Comparison of ENCODE assay signal across 9 mouse cellular contexts in genomic region chr13:111792130-111792974, GRCm38 (mm10). TPM values are rescaled to one million over a fixed set of nuclear protein-coding genes. Genes with fewer than 3 reads are reported as not detected.
DNase-seq lines count a peak whose midpoint lies in the region; ATAC-seq and TF ChIP-seq lines count a peak whose summit lies in the region.
"Had no signal": no experiment of that assay in that cellular context is flagged by ENCODE, and none has a peak within 500 bp of the region (broad histone marks: within the 10 kb centered on the region; RNA-seq: fewer than 3 reads in every experiment).

No protein-coding gene starts in this region.

- no peak for ATAC-seq in heart, embryonic 11.5 days (replicated peaks; ENCODE audit: insufficient number of reproducible peaks, low FRiP score, low TSS enrichment)

- peaks cover 46% of the 10 kb centered on the region for H3K4me1 ChIP-seq in heart, adult 2 months (ENCODE audit: control insufficient read depth, insufficient read depth, low read length)
- peaks cover 66% of the 10 kb centered on the region for H3K4me1 ChIP-seq in heart, embryonic 11.5 days (ENCODE audit: control insufficient read depth, insufficient read depth, low read length)

- WGBS in heart, adult 2 months: 37% methylated on average over 16 of the region's 16 CpGs
- 70% methylated on average over 16 of the region's 16 CpGs for WGBS in heart, embryonic 11.5 days (ENCODE audit: insufficient replicate concordance)

- H3K36me3 ChIP-seq in heart, adult 2 months (ENCODE audit: control insufficient read depth, insufficient read depth, low read length): peaks cover 11% of the 10 kb centered on the region; the same call in 1 of the 2 replicates
- H3K36me3 ChIP-seq in heart, embryonic 11.5 days (ENCODE audit: control insufficient read depth, insufficient read depth, low read length): no peaks in the 10 kb centered on the region
- H3K36me3 ChIP-seq: midbrain, embryonic 10.5 days had no signal

- intact Hi-C loops in heart, adult 2 months (cut with DNase I): loop anchor here (5.0 kb wide), 1 partner anchor 160 kb away; no protein-coding TSS in a partner anchor
- intact Hi-C loops in left cerebral cortex, postnatal 36 days (cut with DNase I): loop anchor here (10.0 kb wide), 1 partner anchor 712 kb away; no protein-coding TSS in a partner anchor

- no peak for TF ChIP-seq EP300 in heart, adult 2 months (IDR thresholded peaks at IDR 0.05; ENCODE audit: insufficient read depth, low read depth, low read length)

- no peaks in the 10 kb centered on the region for H3K27me3 ChIP-seq in heart, adult 2 months (ENCODE audit: control insufficient read depth, insufficient read depth, low read length)
- no peaks in the 10 kb centered on the region for H3K27me3 ChIP-seq in heart, embryonic 11.5 days (ENCODE audit: control insufficient read depth, insufficient read depth, low read length)

- peaks cover 16% of the 10 kb centered on the region for H3K79me2 ChIP-seq in heart, adult 2 months (replicated peaks; ENCODE audit: control insufficient read depth, insufficient read depth, low read length)

- H3K9ac ChIP-seq in heart, adult 2 months (ENCODE audit: low read depth, low read length): no peak overlapping the region
- H3K9ac ChIP-seq in heart, embryonic 11.5 days (ENCODE audit: low read depth, low read length): no peak overlapping the region

- DNase-seq in heart, adult 2 months: peak; percentile 54 to 71
- DNase-seq in right cerebral cortex, postnatal 14 days: peak; percentile 33
- no peak for DNase-seq in right cerebral cortex, postnatal 36 days (ENCODE audit: low spot score in 2 of 2)
- DNase-seq in cerebellum, postnatal 25 days: peak; percentile 94 to 97
- DNase-seq in lung, postnatal 4 days: peak; percentile 46 to 49
- no peak for DNase-seq in left cerebral cortex, postnatal 36 days (ENCODE audit: low spot score in 2 of 2)
- no peak for DNase-seq in c-Kit-positive CD71-positive TER-119-positive erythroid progenitor cells, embryonic 14.5 days (ENCODE audit: low spot score)

- H3K27ac ChIP-seq in heart, adult 2 months: peak overlapping the region; percentile 16; the same call in 1 of the 2 replicates
- no peak overlapping the region for H3K27ac ChIP-seq in heart, embryonic 11.5 days (ENCODE audit: low read depth, low read length)
- H3K27ac ChIP-seq: midbrain, embryonic 10.5 days had no signal

- TF ChIP-seq CTCF in heart, adult 2 months (IDR thresholded peaks at IDR 0.05): no peak

- TF ChIP-seq POLR2A in heart, adult 2 months (IDR thresholded peaks at IDR 0.05; ENCODE audit: insufficient read depth, low read depth, low read length): no peak

- no peak overlapping the region for H3K4me2 ChIP-seq in heart, embryonic 11.5 days

- H3K9me3 ChIP-seq in heart, embryonic 11.5 days (replicated peaks; ENCODE audit: control insufficient read depth, low read length): no peaks in the 10 kb centered on the region
- H3K9me3 ChIP-seq: midbrain, embryonic 10.5 days had no signal

- no peak overlapping the region for H3K4me3 ChIP-seq in heart, adult 2 months
- H3K4me3 ChIP-seq in heart, embryonic 11.5 days (ENCODE audit: low read depth, low read length): no peak overlapping the region
- H3K4me3 ChIP-seq: midbrain, embryonic 10.5 days had no signal

RNA-seq across cellular contexts. Expression of gene Map3k1, which starts 16.4 kb away (rescaled TPM):
- total RNA-seq in heart, adult 2 months (2021): 10 to 100 TPM; 15.2 to 24.6 TPM
- polyA plus RNA-seq in heart, adult 2 months (2012; rRNA removed): 10.7 and 14.0 TPM in 2 replicates
- 15.8 and 19.3 TPM in 2 replicates for polyA plus RNA-seq in heart, embryonic 11.5 days (2014; fragmentation: Nextera tagmentation; extraction: Ambion mirVana)
- 10 to 100 TPM in 1 of 2 experiments, 1 to 10 TPM in 1; 8.3 to 13.1 TPM for total RNA-seq in left cerebral cortex, postnatal 36 days (2021)

Comparison
In these comparisons a context has a peak if more than half of its experiments do, and no peak if none do; other contexts are left out.
1. DNase-seq: peak in heart, adult 2 months (2 of 2), right cerebral cortex, postnatal 14 days (single experiment), cerebellum, postnatal 25 days (2 of 2) and lung, postnatal 4 days (2 of 2); none in right cerebral cortex, postnatal 36 days (0 of 2), left cerebral cortex, postnatal 36 days (0 of 2) and c-Kit-positive CD71-positive TER-119-positive erythroid progenitor cells, embryonic 14.5 days (single experiment).